Mouse (Mus musculus) kidney, adult 2 months (tissue): ENCODE measurements around the gene Rnf169.

ENCODE experiments used
- CTCF ChIP-seq: fragments of 200-500 bp; conservative IDR thresholded peaks from 2 replicates; pipeline ENCODE4 v1.5.1; 2011; ENCODE audit warnings: low read depth, mild to moderate bottlenecking, control low read depth, low read length, moderate library complexity, mixed read lengths; ENCODE audit not compliant: insufficient read depth, insufficient read length
- POLR2A ChIP-seq: fragments of 200-500 bp; IDR thresholded peaks from one replicate; pipeline ENCODE4 v1.6.1; 2011; ENCODE audit warnings: low read depth, low read length, control low read depth

GRCm38 (mm10) chr7:99940669-99941068 is 39.6 kb downstream of the Rnf169 start:
- TF ChIP-seq CTCF (no peak), POLR2A (no peak)
